11 mouse cellular contexts compared by ENCODE assay signal in genomic region chr4:63010226-63010625, GRCm38 (mm10). TPM values are rescaled to one million over a fixed set of nuclear protein-coding genes. Genes with fewer than 3 reads are reported as not detected.
DNase-seq lines count a peak whose midpoint lies in the region; ATAC-seq and TF ChIP-seq lines count a peak whose summit lies in the region.
"Had no signal": no experiment of that assay in that cellular context is flagged by ENCODE, and none has a peak within 500 bp of the region (broad histone marks: within the 10 kb centered on the region; RNA-seq: fewer than 3 reads in every experiment).

No protein-coding gene starts in this region.

- no peaks in the 10 kb centered on the region for H3K9me3 ChIP-seq in midbrain, postnatal 0 days (ENCODE audit: low read length)
- H3K9me3 ChIP-seq in midbrain, embryonic 10.5 days (replicated peaks): peaks cover 5% of the 10 kb centered on the region; the same call in 1 of the 2 replicates
- no peaks in the 10 kb centered on the region for H3K9me3 ChIP-seq in heart, embryonic 10.5 days
- H3K9me3 ChIP-seq: embryonic facial prominence, embryonic 15.5 days had no signal

- DNase-seq in adrenal gland, adult 2 months: peak; percentile 6
- no peak for DNase-seq in adrenal gland, adult 8-10 months
- DNase-seq in midbrain, postnatal 0 days (ENCODE audit: low spot score): peak; percentile 72
- no peak for DNase-seq in midbrain, embryonic 10.5 days (ENCODE audit: low spot score)
- DNase-seq in heart, embryonic 10.5 days (ENCODE audit: low spot score): peak; percentile 63
- DNase-seq in right cerebral cortex, postnatal 4 days: peak; percentile 48
- no peak for DNase-seq in c-Kit-positive CD71-positive TER-119-positive erythroid progenitor cells, embryonic 14.5 days (ENCODE audit: low spot score)
- no peak for DNase-seq in spleen, postnatal 36 days (ENCODE audit: low spot score in 2 of 2)
- DNase-seq: lung, embryonic 14.5 days had no signal

- no peaks in the 10 kb centered on the region for H3K36me3 ChIP-seq in midbrain, postnatal 0 days (ENCODE audit: insufficient read depth, low read length)
- H3K36me3 ChIP-seq in midbrain, embryonic 10.5 days: 0 out of 2 replicates have a peak, but pooled peaks cover 5% of the 10 kb centered on the region
- no peaks in the 10 kb centered on the region for H3K36me3 ChIP-seq in heart, embryonic 10.5 days
- H3K36me3 ChIP-seq: embryonic facial prominence, embryonic 15.5 days had no signal

- TF ChIP-seq CTCF in midbrain, postnatal 0 days (IDR thresholded peaks at IDR 0.05): no peak

- H3K4me2 ChIP-seq in midbrain, postnatal 0 days (ENCODE audit: low read depth, low read length, poor library complexity, severe bottlenecking): no peak overlapping the region
- H3K4me2 ChIP-seq: embryonic facial prominence, embryonic 15.5 days; lung, embryonic 14.5 days had no signal

- peaks cover 4% of the 10 kb centered on the region; the same call in 1 of the 2 replicates for H3K4me1 ChIP-seq in midbrain, postnatal 0 days (ENCODE audit: insufficient read depth, low read length)
- peaks cover 5% of the 10 kb centered on the region; the same call in 1 of the 2 replicates for H3K4me1 ChIP-seq in midbrain, embryonic 10.5 days
- H3K4me1 ChIP-seq in heart, embryonic 10.5 days: peaks cover 20% of the 10 kb centered on the region

- no peaks in the 10 kb centered on the region for H3K27me3 ChIP-seq in midbrain, postnatal 0 days (ENCODE audit: insufficient read depth, low read length)
- no peaks in the 10 kb centered on the region for H3K27me3 ChIP-seq in midbrain, embryonic 10.5 days (ENCODE audit: low read depth, poor library complexity, severe bottlenecking)
- no peaks in the 10 kb centered on the region for H3K27me3 ChIP-seq in heart, embryonic 10.5 days (ENCODE audit: insufficient read depth, poor library complexity, severe bottlenecking)
- H3K27me3 ChIP-seq: embryonic facial prominence, embryonic 15.5 days had no signal

- no peak overlapping the region for H3K4me3 ChIP-seq in midbrain, postnatal 0 days (ENCODE audit: low read depth, low read length)
- no peak overlapping the region for H3K4me3 ChIP-seq in midbrain, embryonic 10.5 days
- H3K4me3 ChIP-seq in heart, embryonic 10.5 days: no peak overlapping the region
- H3K4me3 ChIP-seq: embryonic facial prominence, embryonic 15.5 days had no signal

- WGBS in midbrain, postnatal 0 days: 65% methylated on average over 4 of the region's 4 CpGs
- 97% methylated on average over 4 of the region's 4 CpGs for WGBS in midbrain, embryonic 10.5 days
- WGBS in heart, embryonic 10.5 days: 81% methylated on average over 4 of the region's 4 CpGs

- H3K27ac ChIP-seq in midbrain, postnatal 0 days (ENCODE audit: low read depth, low read length): no peak overlapping the region
- H3K27ac ChIP-seq in midbrain, embryonic 10.5 days (replicated peaks): no peak overlapping the region
- H3K27ac ChIP-seq in heart, embryonic 10.5 days: no peak overlapping the region
- H3K27ac ChIP-seq: embryonic facial prominence, embryonic 15.5 days; kidney, postnatal 0 days had no signal

- H3K9ac ChIP-seq in midbrain, postnatal 0 days (replicated peaks; ENCODE audit: low read length, poor library complexity, severe bottlenecking): no peak overlapping the region
- H3K9ac ChIP-seq: embryonic facial prominence, embryonic 15.5 days; lung, embryonic 14.5 days had no signal

- peak; percentile 35; the same call in 1 of the 2 replicates for ATAC-seq in midbrain, postnatal 0 days (ENCODE audit: low FRiP score)

RNA-seq across cellular contexts. Expression of gene Zfp618, which starts 44.9 kb away (rescaled TPM):
- 1 to 10 TPM; 2.2 to 4.9 TPM for total RNA-seq in adrenal gland, adult 2 months (2021)
- 2.5 TPM in 2 replicates for polyA plus RNA-seq in adrenal gland, adult 2 months (2012; rRNA removed)
- 10 to 100 TPM in 1 of 4 experiments, 1 to 10 TPM in 3; 3.9 to 11.0 (median 6.3) TPM for total RNA-seq in adrenal gland, adult 8-10 months (2022)
- 32.4 and 36.6 TPM in 2 replicates for total RNA-seq in midbrain, postnatal 0 days (2014; rRNA removed)
- 18.2 and 20.1 TPM in 2 replicates for polyA plus RNA-seq in midbrain, postnatal 0 days (2015; fragmentation: Nextera tagmentation; extraction: Ambion mirVana)
- polyA plus RNA-seq in midbrain, embryonic 10.5 days (2016; fragmentation: Nextera tagmentation; extraction: Ambion mirVana): 23.9 and 26.6 TPM in 2 replicates
- 9.5 and 18.1 TPM in 2 replicates for polyA plus RNA-seq in heart, embryonic 10.5 days (2016; fragmentation: Nextera tagmentation; extraction: Ambion mirVana)

Comparison
In these comparisons a context has a peak if more than half of its experiments do, and no peak if none do; other contexts are left out.
1. DNase-seq: peak in adrenal gland, adult 2 months (single experiment), midbrain, postnatal 0 days (single experiment), heart, embryonic 10.5 days (single experiment) and right cerebral cortex, postnatal 4 days (single experiment); none in adrenal gland, adult 8-10 months (single experiment), midbrain, embryonic 10.5 days (single experiment), c-Kit-positive CD71-positive TER-119-positive erythroid progenitor cells, embryonic 14.5 days (single experiment) and spleen, postnatal 36 days (0 of 2).